Mouse (Mus musculus) spleen, adult 2 months (tissue): ENCODE data around the gene Ube2m.

Source experiments
- CTCF ChIP-seq: fragments of 200-500 bp; IDR thresholded peaks from 2 replicates; pipeline ENCODE4 v1.5.1; 2011; ENCODE audit warnings: mild to moderate bottlenecking, inconsistent platforms; ENCODE audit not compliant: insufficient read depth, insufficient read length, insufficient replicate concordance; ENCODE audit errors: extremely low read depth
- POLR2A ChIP-seq: fragments of 200-500 bp; IDR thresholded peaks from 2 replicates; pipeline ENCODE4 v1.6.1; 2011; ENCODE audit warnings: low read depth, low read length, inconsistent platforms

GRCm38 (mm10) chr7:13044254-13044625 is 6.2 kb upstream of the Ube2m start:
- TF ChIP-seq CTCF, result no peak
- TF ChIP-seq POLR2A, result no peak
